ENCODE assay signal across 10 mouse cellular contexts in the genomic region with DNA sequence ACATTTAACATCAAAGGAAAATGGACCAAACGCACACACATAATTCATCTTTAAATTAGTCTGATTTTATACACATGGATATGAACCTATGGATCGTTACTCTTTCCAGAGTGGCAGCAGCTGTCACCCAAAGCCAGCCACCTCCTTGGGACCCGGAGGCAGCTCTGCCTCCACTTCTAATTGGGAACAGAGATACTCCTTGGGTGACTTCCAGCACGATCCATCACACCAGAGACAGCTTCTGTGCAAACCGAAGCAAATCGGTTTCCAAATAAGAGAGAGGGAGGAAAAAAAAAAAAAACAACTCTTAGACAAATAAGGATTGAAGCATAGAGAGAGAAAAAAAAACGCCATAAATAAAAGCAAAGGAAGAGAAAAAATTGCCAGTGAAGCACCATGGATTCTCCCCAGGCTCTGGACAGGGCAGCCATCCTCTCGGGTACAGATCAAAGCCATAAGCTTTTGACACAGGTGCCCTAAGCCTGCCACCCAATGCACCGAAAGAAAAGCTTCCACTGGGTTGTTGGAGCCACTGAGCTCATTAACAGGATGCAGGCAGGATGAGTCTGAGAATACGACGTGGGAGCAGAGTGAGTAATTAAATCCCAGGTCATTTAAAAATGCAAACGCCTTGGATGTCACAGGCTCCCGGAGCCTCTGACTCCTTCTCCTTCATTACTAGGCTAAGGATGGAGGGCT.
DNase-seq lines count a peak whose midpoint lies in the region; ATAC-seq lines count a peak whose summit lies in the region.
"Had no signal": no experiment of that assay in that cellular context is flagged by ENCODE, and none has a peak within 500 bp of the region (broad histone marks: within the 10 kb centered on the region; RNA-seq: fewer than 3 reads in every experiment).

No protein-coding gene starts in this region.

- WGBS in neural tube, embryonic 11.5 days, result 22% methylated on average over 13 of the region's 13 CpGs

- peaks cover 7% of the 10 kb centered on the region; the same call in 1 of the 2 replicates for H3K4me1 ChIP-seq in neural tube, embryonic 11.5 days (ENCODE audit: control insufficient read depth, insufficient read depth, low read length)

- H3K4me3 ChIP-seq in neural tube, embryonic 11.5 days (ENCODE audit: low read depth, low read length), result no peak overlapping the region
- H3K4me3 ChIP-seq: heart, embryonic 15.5 days had no signal

- no peak for ATAC-seq in cerebellum, adult (ENCODE audit: insufficient number of reproducible peaks, low FRiP score, low TSS enrichment)
- ATAC-seq in neural tube, embryonic 11.5 days (ENCODE audit: insufficient read depth, low FRiP score, low TSS enrichment), result 0 out of 2 replicates have a peak, but pooled peaks have one; percentile 20

- no peaks in the 10 kb centered on the region for H3K9me3 ChIP-seq in neural tube, embryonic 11.5 days (ENCODE audit: control insufficient read depth, low read length)
- H3K9me3 ChIP-seq: heart, embryonic 15.5 days had no signal

- peak overlapping the region; percentile 64; the same call in 1 of the 2 replicates for H3K27ac ChIP-seq in neural tube, embryonic 11.5 days (ENCODE audit: low read depth, low read length)
- H3K27ac ChIP-seq: heart, embryonic 15.5 days had no signal

- peak; percentile 57 for DNase-seq in cerebellum, adult 9-11 months
- DNase-seq in neural tube, embryonic 11.5 days (ENCODE audit: low spot score), result peak; percentile 33
- DNase-seq in neural tube, embryonic 10.5 days (ENCODE audit: extremely low spot score, low spot score), result no peak
- DNase-seq in kidney, postnatal 4 days, result peak; percentile 50 to 55
- DNase-seq in B cell, adult 2 months, result no peak
- DNase-seq in ovary, postnatal 36 days (ENCODE audit: low spot score), result no peak
- DNase-seq in urinary bladder, postnatal 14 days (ENCODE audit: low spot score), result no peak
- DNase-seq: liver had no signal

- 0 out of 2 replicates have a peak overlapping the region, but pooled peaks have one; percentile 12 for H3K4me2 ChIP-seq in neural tube, embryonic 11.5 days (ENCODE audit: low read depth)
- H3K4me2 ChIP-seq: heart, embryonic 15.5 days had no signal

- H3K36me3 ChIP-seq in neural tube, embryonic 11.5 days (ENCODE audit: control insufficient read depth, insufficient read depth, low read length), result no peaks in the 10 kb centered on the region
- H3K36me3 ChIP-seq: heart, embryonic 15.5 days had no signal

- no peak overlapping the region for H3K9ac ChIP-seq in neural tube, embryonic 11.5 days (ENCODE audit: low read length)
- H3K9ac ChIP-seq: heart, embryonic 15.5 days had no signal

- no peaks in the 10 kb centered on the region for H3K27me3 ChIP-seq in neural tube, embryonic 11.5 days (ENCODE audit: control insufficient read depth, insufficient read depth, low read length)
- H3K27me3 ChIP-seq: heart, embryonic 15.5 days had no signal

Comparison
In these comparisons a context has a peak if more than half of its experiments do, and no peak if none do; other contexts are left out.
1. DNase-seq: peak in cerebellum, adult 9-11 months (single experiment), neural tube, embryonic 11.5 days (single experiment) and kidney, postnatal 4 days (2 of 2); none in neural tube, embryonic 10.5 days (single experiment), B cell, adult 2 months (0 of 2), ovary, postnatal 36 days (single experiment) and urinary bladder, postnatal 14 days (single experiment).